Mouse (Mus musculus): ENCODE results near the gene Kcnd3. TPM values are rescaled to one million over a fixed set of nuclear protein-coding genes. Genes with fewer than 3 reads are reported as not detected.

Kcnd3 gene
- polyA plus RNA-seq, 1 experiment from 2014 or later = 2.4 TPM

DNA sequence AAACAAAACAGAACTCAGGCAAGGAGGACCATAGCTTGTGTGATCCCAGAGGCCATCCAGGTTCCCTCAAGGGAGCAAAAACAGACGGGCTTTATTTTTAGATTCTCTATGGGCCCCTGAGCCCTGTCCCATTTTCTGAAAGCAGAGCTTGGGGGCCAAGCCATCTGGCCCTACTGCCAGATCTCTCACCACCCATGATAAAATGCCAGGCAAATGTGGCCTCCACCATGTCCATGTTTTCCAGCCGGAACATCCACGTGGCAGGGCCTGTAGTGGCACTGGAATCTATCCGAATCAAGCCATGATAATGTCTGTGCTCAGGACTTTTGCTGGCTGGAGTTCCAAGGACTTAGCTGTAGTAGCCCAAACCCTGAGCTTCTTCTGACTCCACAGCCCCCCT lies 148.4 kb downstream of the Kcnd3 start:
- H3K27me3 ChIP-seq (ENCODE audit: control insufficient read depth, insufficient read depth, low read length) = no peaks in the 10 kb centered on the region
- no peak overlapping the region for H3K4me3 ChIP-seq (ENCODE audit: low read depth, low read length)
- no peak overlapping the region for H3K9ac ChIP-seq (ENCODE audit: low read length)
- no peak for DNase-seq (ENCODE audit: low spot score, missing footprints)
- H3K27ac ChIP-seq (ENCODE audit: low read depth, low read length) = no peak overlapping the region
- no peaks in the 10 kb centered on the region for H3K9me3 ChIP-seq (ENCODE audit: control insufficient read depth, low read length)
- no peak overlapping the region for H3K4me2 ChIP-seq
- no peaks in the 10 kb centered on the region for H3K36me3 ChIP-seq (ENCODE audit: control insufficient read depth, insufficient read depth, low read length)
- ATAC-seq (ENCODE audit: low FRiP score) = no peak
- H3K4me1 ChIP-seq (ENCODE audit: control insufficient read depth, insufficient read depth, low read length) = no peaks in the 10 kb centered on the region
- 81% methylated on average over 4 of the region's 4 CpGs for WGBS

DNA sequence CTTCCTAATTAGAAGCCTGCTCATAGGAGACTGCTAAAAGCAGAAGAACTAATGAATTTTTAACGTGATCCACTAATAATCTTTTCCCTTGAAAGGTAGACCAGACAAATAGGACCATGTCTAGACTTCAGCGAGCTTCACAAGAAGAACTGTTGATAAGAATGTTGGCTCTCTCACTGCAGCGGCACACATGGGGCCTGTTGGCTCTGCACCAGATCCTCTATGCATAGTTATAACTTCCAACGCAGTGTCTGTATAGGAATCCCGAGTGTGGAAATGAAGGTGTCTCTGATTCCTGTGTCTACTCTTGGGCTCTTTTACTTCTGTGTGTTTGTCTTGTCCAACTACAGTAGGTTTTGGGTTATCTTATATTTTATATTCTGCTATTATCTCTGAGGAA lies 150.8 kb downstream of the Kcnd3 start:
- Histone ChIP-seq H3K27me3 (ENCODE audit: control insufficient read depth, insufficient read depth, low read length) (no peaks in the 10 kb centered on the region), H3K4me2 (no peak overlapping the region), H3K4me3 (ENCODE audit: low read depth, low read length) (no peak overlapping the region), H3K27ac (ENCODE audit: low read depth, low read length) (no peak overlapping the region), H3K9me3 (ENCODE audit: control insufficient read depth, low read length) (no peaks in the 10 kb centered on the region), H3K4me1 (ENCODE audit: control insufficient read depth, insufficient read depth, low read length) (no peaks in the 10 kb centered on the region), H3K36me3 (ENCODE audit: control insufficient read depth, insufficient read depth, low read length) (no peaks in the 10 kb centered on the region), H3K9ac (ENCODE audit: low read length) (no peak overlapping the region)
- DNase-seq (ENCODE audit: low spot score, missing footprints) = no peak
- WGBS = 91% methylated on average over 5 of the region's 5 CpGs
- no peak for ATAC-seq (ENCODE audit: low FRiP score)

DNA sequence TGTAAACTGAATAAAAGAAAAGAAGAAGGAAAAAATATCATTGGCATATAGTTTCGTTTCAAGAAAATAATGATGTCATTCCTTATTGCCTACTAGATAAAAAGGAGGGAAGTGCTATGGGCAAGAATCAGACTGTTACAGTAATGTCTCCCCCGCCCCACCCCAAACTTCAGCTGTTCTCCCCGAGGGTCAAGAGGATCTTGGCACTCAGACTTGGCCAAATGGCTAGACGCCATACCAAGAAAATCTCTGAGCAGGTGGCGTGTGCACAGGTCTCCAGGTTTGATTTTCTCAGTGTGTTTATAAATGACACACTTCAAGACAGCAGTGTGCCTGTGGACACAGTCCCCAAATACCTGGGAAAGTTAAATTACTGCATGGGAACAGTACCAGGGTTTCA lies 153.6 kb downstream of the Kcnd3 start:
- no peaks in the 10 kb centered on the region for H3K36me3 ChIP-seq (ENCODE audit: control insufficient read depth, insufficient read depth, low read length)
- ATAC-seq (ENCODE audit: low FRiP score) (no peak), DNase-seq (ENCODE audit: low spot score, missing footprints) (no peak)
- H3K27ac ChIP-seq (ENCODE audit: low read depth, low read length) = no peak overlapping the region
- H3K9ac ChIP-seq (ENCODE audit: low read length) = no peak overlapping the region
- H3K9me3 ChIP-seq (ENCODE audit: control insufficient read depth, low read length) = no peaks in the 10 kb centered on the region
- no peak overlapping the region for H3K4me2 ChIP-seq
- 79% methylated on average over 5 of the region's 5 CpGs for WGBS
- H3K4me1 ChIP-seq (ENCODE audit: control insufficient read depth, insufficient read depth, low read length) = no peaks in the 10 kb centered on the region
- H3K27me3 ChIP-seq (ENCODE audit: control insufficient read depth, insufficient read depth, low read length) = no peaks in the 10 kb centered on the region
- H3K4me3 ChIP-seq (ENCODE audit: low read depth, low read length) = no peak overlapping the region

DNA sequence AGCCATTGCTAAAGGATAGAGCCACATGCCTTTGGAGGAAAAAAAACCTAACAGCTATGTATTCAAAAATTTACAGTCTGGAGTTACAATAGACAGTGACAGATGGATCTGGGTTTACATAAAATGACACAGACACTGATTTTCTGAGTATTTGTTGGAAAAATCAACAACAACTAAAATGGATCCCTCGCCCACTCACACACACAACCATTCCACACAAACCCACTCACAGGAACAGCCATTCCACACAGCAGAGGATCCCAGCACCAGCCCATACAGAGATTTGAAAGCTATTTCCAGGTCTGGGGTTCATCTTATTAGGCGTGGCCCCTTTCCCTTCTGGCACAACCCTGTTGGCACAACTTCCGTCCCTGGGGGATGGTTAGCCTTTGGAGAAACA lies 156.7 kb downstream of the Kcnd3 start:
- H3K9me3 ChIP-seq (ENCODE audit: control insufficient read depth, low read length) = no peaks in the 10 kb centered on the region
- H3K9ac ChIP-seq (ENCODE audit: low read length) = no peak overlapping the region
- DNase-seq (ENCODE audit: low spot score, missing footprints) = peak; percentile 14
- no peak overlapping the region for H3K27ac ChIP-seq (ENCODE audit: low read depth, low read length)
- H3K4me2 ChIP-seq = no peak overlapping the region
- 89% methylated on average over 3 of the region's 3 CpGs for WGBS
- no peaks in the 10 kb centered on the region for H3K4me1 ChIP-seq (ENCODE audit: control insufficient read depth, insufficient read depth, low read length)
- H3K27me3 ChIP-seq (ENCODE audit: control insufficient read depth, insufficient read depth, low read length) = no peaks in the 10 kb centered on the region
- H3K36me3 ChIP-seq (ENCODE audit: control insufficient read depth, insufficient read depth, low read length) = no peaks in the 10 kb centered on the region
- ATAC-seq (ENCODE audit: low FRiP score) = no peak
- H3K4me3 ChIP-seq (ENCODE audit: low read depth, low read length) = no peak overlapping the region

GRCm38 (mm10) chr3:105611531-105612422 lies 159.6 kb downstream of the Kcnd3 start:
- H3K36me3 ChIP-seq (ENCODE audit: control insufficient read depth, insufficient read depth, low read length) = no peaks in the 10 kb centered on the region
- no peak overlapping the region for H3K9ac ChIP-seq (ENCODE audit: low read length)
- H3K9me3 ChIP-seq (ENCODE audit: control insufficient read depth, low read length) = no peaks in the 10 kb centered on the region
- no peak for DNase-seq (ENCODE audit: low spot score, missing footprints)
- H3K27ac ChIP-seq (ENCODE audit: low read depth, low read length) = no peak overlapping the region
- no peak overlapping the region for H3K4me2 ChIP-seq
- no peaks in the 10 kb centered on the region for H3K4me1 ChIP-seq (ENCODE audit: control insufficient read depth, insufficient read depth, low read length)
- 84% methylated on average over 7 of the region's 7 CpGs for WGBS
- no peak for ATAC-seq (ENCODE audit: low FRiP score)
- H3K4me3 ChIP-seq (ENCODE audit: low read depth, low read length) = no peak overlapping the region
- H3K27me3 ChIP-seq (ENCODE audit: control insufficient read depth, insufficient read depth, low read length) = no peaks in the 10 kb centered on the region

- ATAC-seq (ENCODE audit: low FRiP score) (no peak), DNase-seq (ENCODE audit: low spot score, missing footprints) (no peak)
- no peak overlapping the region for H3K9ac ChIP-seq (ENCODE audit: low read length)
- no peak overlapping the region for H3K4me2 ChIP-seq
- H3K4me1 ChIP-seq (ENCODE audit: control insufficient read depth, insufficient read depth, low read length) = no peaks in the 10 kb centered on the region
- H3K4me3 ChIP-seq (ENCODE audit: low read depth, low read length) = no peak overlapping the region
- H3K36me3 ChIP-seq (ENCODE audit: control insufficient read depth, insufficient read depth, low read length) = no peaks in the 10 kb centered on the region
- 81% methylated on average over 4 of the region's 4 CpGs for WGBS
- no peaks in the 10 kb centered on the region for H3K9me3 ChIP-seq (ENCODE audit: control insufficient read depth, low read length)
- no peaks in the 10 kb centered on the region for H3K27me3 ChIP-seq (ENCODE audit: control insufficient read depth, insufficient read depth, low read length)
- no peak overlapping the region for H3K27ac ChIP-seq (ENCODE audit: low read depth, low read length)
Measured at GRCm38 (mm10) chr3:105612423-105612814, 160.3 kb downstream of the Kcnd3 start.

DNA sequence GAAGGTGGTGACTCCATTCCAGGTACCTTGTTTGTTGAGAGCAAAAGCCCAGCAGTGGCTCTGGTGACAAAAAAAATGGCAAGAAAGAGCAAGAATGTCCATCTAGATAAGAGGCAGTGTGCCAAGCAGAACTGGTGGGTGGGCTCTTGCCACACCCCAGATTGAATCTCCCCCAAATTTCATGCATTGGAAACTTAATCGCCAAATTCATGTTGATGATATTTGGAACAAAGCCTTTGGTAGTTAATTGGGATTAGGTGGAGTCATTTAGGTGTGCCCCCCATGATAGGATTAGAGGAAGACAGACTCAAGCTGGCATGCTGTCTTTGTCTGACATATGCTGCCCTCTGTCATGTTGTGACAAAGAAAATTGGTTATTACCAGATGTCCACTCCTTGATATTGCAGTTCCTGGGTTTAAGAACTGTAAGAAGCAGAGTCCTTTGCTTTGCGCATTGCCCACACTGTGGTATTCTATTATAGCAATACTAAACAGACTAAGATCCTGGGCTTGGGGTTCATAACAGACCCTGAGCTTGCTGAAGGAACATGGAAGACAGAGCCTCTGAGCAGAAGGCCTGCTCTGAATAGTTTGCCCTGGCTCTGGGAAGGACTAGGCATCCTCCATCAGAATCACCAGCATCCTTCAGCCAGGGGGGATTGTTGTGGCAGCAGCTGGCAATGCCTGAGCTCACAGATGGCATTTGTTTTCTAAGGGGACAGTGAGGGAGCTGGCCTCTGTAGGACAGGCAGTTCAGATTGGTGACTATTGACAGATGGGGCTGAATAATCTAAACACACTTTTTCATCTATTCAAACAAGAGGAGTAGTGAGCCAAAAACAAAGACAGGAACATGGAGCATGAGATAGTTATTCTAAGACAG lies 165.0 kb downstream of the Kcnd3 start:
- Histone ChIP-seq H3K36me3 (ENCODE audit: control insufficient read depth, insufficient read depth, low read length) (no peaks in the 10 kb centered on the region), H3K9me3 (ENCODE audit: control insufficient read depth, low read length) (no peaks in the 10 kb centered on the region), H3K4me3 (ENCODE audit: low read depth, low read length) (no peak overlapping the region), H3K27me3 (ENCODE audit: control insufficient read depth, insufficient read depth, low read length) (no peaks in the 10 kb centered on the region), H3K4me2 (no peak overlapping the region), H3K27ac (ENCODE audit: low read depth, low read length) (no peak overlapping the region), H3K4me1 (ENCODE audit: control insufficient read depth, insufficient read depth, low read length) (no peaks in the 10 kb centered on the region), H3K9ac (ENCODE audit: low read length) (no peak overlapping the region)
- no peak for DNase-seq (ENCODE audit: low spot score, missing footprints)
- WGBS = 91% methylated on average over 2 of the region's 2 CpGs
- ATAC-seq (ENCODE audit: low FRiP score) = no peak

DNA sequence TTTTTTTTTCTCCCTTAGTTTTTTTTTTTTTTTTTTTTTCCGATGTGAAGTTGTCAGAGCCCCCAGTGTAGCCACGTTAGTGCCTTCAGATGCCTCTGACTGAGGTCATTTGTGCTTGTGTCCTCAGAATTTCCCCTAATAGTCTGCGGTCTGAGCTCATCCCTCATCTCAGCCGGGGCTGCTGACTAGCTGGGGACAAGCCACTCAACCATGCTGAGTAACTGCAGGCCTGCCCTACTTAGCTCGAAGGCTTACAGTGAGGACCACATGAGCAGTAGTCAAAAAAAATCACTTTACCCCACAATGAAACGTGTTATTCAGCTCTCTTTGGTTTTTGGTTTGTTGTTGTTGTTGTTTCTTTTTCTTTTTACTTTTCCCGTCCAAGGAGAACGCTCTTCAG lies 169.0 kb downstream of the Kcnd3 start:
- Histone ChIP-seq H3K9me3 (ENCODE audit: control insufficient read depth, low read length) (no peaks in the 10 kb centered on the region), H3K4me1 (ENCODE audit: control insufficient read depth, insufficient read depth, low read length) (no peaks in the 10 kb centered on the region), H3K36me3 (ENCODE audit: control insufficient read depth, insufficient read depth, low read length) (no peaks in the 10 kb centered on the region), H3K27me3 (ENCODE audit: control insufficient read depth, insufficient read depth, low read length) (no peaks in the 10 kb centered on the region), H3K27ac (ENCODE audit: low read depth, low read length) (no peak overlapping the region), H3K9ac (ENCODE audit: low read length) (no peak overlapping the region), H3K4me3 (ENCODE audit: low read depth, low read length) (no peak overlapping the region), H3K4me2 (no peak overlapping the region)
- DNase-seq (ENCODE audit: low spot score, missing footprints) = no peak
- 70% methylated on average over 8 of the region's 8 CpGs for WGBS
- no peak for ATAC-seq (ENCODE audit: low FRiP score)

GRCm38 (mm10) chr3:105623137-105623536 lies 171.0 kb downstream of the Kcnd3 start:
- Histone ChIP-seq H3K9ac (ENCODE audit: low read length) (no peak overlapping the region), H3K36me3 (ENCODE audit: control insufficient read depth, insufficient read depth, low read length) (no peaks in the 10 kb centered on the region), H3K27ac (ENCODE audit: low read depth, low read length) (no peak overlapping the region), H3K27me3 (ENCODE audit: control insufficient read depth, insufficient read depth, low read length) (no peaks in the 10 kb centered on the region), H3K4me2 (no peak overlapping the region), H3K9me3 (ENCODE audit: control insufficient read depth, low read length) (no peaks in the 10 kb centered on the region), H3K4me1 (ENCODE audit: control insufficient read depth, insufficient read depth, low read length) (no peaks in the 10 kb centered on the region), H3K4me3 (ENCODE audit: low read depth, low read length) (no peak overlapping the region)
- no peak for DNase-seq (ENCODE audit: low spot score, missing footprints)
- 68% methylated on average over 4 of the region's 4 CpGs for WGBS
- ATAC-seq (ENCODE audit: low FRiP score) = no peak
